Mouse (Mus musculus): ENCODE results near the gene Cldnd1. TPM values are rescaled to one million over a fixed set of nuclear protein-coding genes. Genes with fewer than 3 reads are reported as not detected.

Cldnd1 gene
- total RNA-seq (2014; fragmentation: Nextera tagmentation), result 93.5 and 94.2 TPM in 2 replicates
- total RNA-seq (2017), result 17.4 and 18.5 TPM in 2 replicates
- polyA plus RNA-seq (2012), result 2.2 and 3.3 TPM in 2 replicates

- ATAC-seq (ENCODE audit: extremely low read depth, insufficient number of reproducible peaks, low FRiP score, poor library complexity, severe bottlenecking) (peak; percentile 100), DNase-seq (ENCODE audit: low spot score) (peak; percentile 97)
- Histone ChIP-seq H3K27me3 (ENCODE audit: insufficient read depth, low read length) (no peaks in the 10 kb centered on the region; the same call in 1 of the 2 replicates), H3K9me3 (replicated peaks) (no peaks in the 10 kb centered on the region), H3K4me1 (ENCODE audit: insufficient read depth, low read depth, low read length) (peaks cover 23% of the 10 kb centered on the region), H3K36me3 (replicated peaks) (peaks cover 31% of the 10 kb centered on the region), H3K4me3 (ENCODE audit: low read depth, low read length) (peak within 1 kb of the TSS; percentile 82)
- TF ChIP-seq GATA2 (IDR thresholded peaks at IDR 0.05; ENCODE audit: borderline replicate concordance, low read depth, low read length) (no peak), GATA1 (IDR thresholded peaks at IDR 0.05; ENCODE audit: borderline replicate concordance, low read length) (no peak), TAL1 (conservative IDR thresholded peaks at IDR 0.05; ENCODE audit: low read depth, low read length) (no peak), CTCF (IDR thresholded peaks at IDR 0.05; ENCODE audit: low read depth, low read length) (no peak), POLR2AphosphoS5 (IDR thresholded peaks at IDR 0.05; ENCODE audit: insufficient replicate concordance, low read depth, low read length) (no peak)
These were observed at the start of gene Cldnd1 for GRCm38 (mm10) chr16:58727477-58728131. Gene Cldnd1 (plus strand): TSS chr16:58727910.

GRCm38 (mm10) chr16:58678660-58679059 is 49.0 kb upstream of the Cldnd1 start:
- Histone ChIP-seq H3K36me3 (replicated peaks) (peaks cover 78% of the 10 kb centered on the region), H3K4me1 (ENCODE audit: insufficient read depth, low read depth, low read length) (peaks cover 71% of the 10 kb centered on the region), H3K4me3 (ENCODE audit: low read depth, low read length) (peak overlapping the region; percentile 66; the same call in 1 of the 2 replicates), H3K9me3 (replicated peaks) (no peaks in the 10 kb centered on the region), H3K27me3 (ENCODE audit: insufficient read depth, low read length) (no peaks in the 10 kb centered on the region)
- TF ChIP-seq GATA2 (IDR thresholded peaks at IDR 0.05; ENCODE audit: borderline replicate concordance, low read depth, low read length), result no peak
- TF ChIP-seq CTCF (IDR thresholded peaks at IDR 0.05; ENCODE audit: low read depth, low read length), result no peak
- TF ChIP-seq POLR2AphosphoS5 (IDR thresholded peaks at IDR 0.05; ENCODE audit: insufficient replicate concordance, low read depth, low read length), result 0 out of 2 replicates have a peak, but pooled peaks have one; percentile 70
- DNase-seq (ENCODE audit: low spot score) (no peak), ATAC-seq (ENCODE audit: extremely low read depth, insufficient number of reproducible peaks, low FRiP score, poor library complexity, severe bottlenecking) (peak; percentile 52)

- no peaks in the 10 kb centered on the region for H3K27me3 ChIP-seq (ENCODE audit: insufficient read depth, low read length)
- DNase-seq (ENCODE audit: low spot score) (no peak), ATAC-seq (ENCODE audit: extremely low read depth, insufficient number of reproducible peaks, low FRiP score, poor library complexity, severe bottlenecking) (no peak)
- H3K9me3 ChIP-seq (replicated peaks), result no peaks in the 10 kb centered on the region
- H3K4me1 ChIP-seq (ENCODE audit: insufficient read depth, low read depth, low read length), result peaks cover 53% of the 10 kb centered on the region
- H3K36me3 ChIP-seq (replicated peaks), result peaks cover 60% of the 10 kb centered on the region
- peak; percentile 82; the same call in 1 of the 2 replicates for TF ChIP-seq POLR2AphosphoS5 (IDR thresholded peaks at IDR 0.05; ENCODE audit: insufficient replicate concordance, low read depth, low read length)
- TF ChIP-seq GATA1 (IDR thresholded peaks at IDR 0.05; ENCODE audit: borderline replicate concordance, low read length), result no peak
- no peak overlapping the region for H3K4me3 ChIP-seq (ENCODE audit: low read depth, low read length)
These were observed 45.7 kb upstream of the Cldnd1 start for GRCm38 (mm10) chr16:58682046-58682445.

- H3K27me3 ChIP-seq (ENCODE audit: insufficient read depth, low read length), result no peaks in the 10 kb centered on the region
- no peak for TF ChIP-seq CTCF (IDR thresholded peaks at IDR 0.05; ENCODE audit: low read depth, low read length)
- no peak for TF ChIP-seq GATA2 (IDR thresholded peaks at IDR 0.05; ENCODE audit: borderline replicate concordance, low read depth, low read length)
- TF ChIP-seq TAL1 (conservative IDR thresholded peaks at IDR 0.05; ENCODE audit: low read depth, low read length), result no peak
- no peak for TF ChIP-seq POLR2AphosphoS5 (IDR thresholded peaks at IDR 0.05; ENCODE audit: insufficient replicate concordance, low read depth, low read length)
- TF ChIP-seq GATA1 (IDR thresholded peaks at IDR 0.05; ENCODE audit: borderline replicate concordance, low read length), result no peak
- DNase-seq (ENCODE audit: low spot score), result no peak
- peaks cover 52% of the 10 kb centered on the region for H3K36me3 ChIP-seq (replicated peaks)
- H3K9me3 ChIP-seq (replicated peaks), result no peaks in the 10 kb centered on the region
- H3K4me1 ChIP-seq (ENCODE audit: insufficient read depth, low read depth, low read length), result peaks cover 45% of the 10 kb centered on the region
- no peak overlapping the region for H3K4me3 ChIP-seq (ENCODE audit: low read depth, low read length)
- ATAC-seq (ENCODE audit: extremely low read depth, insufficient number of reproducible peaks, low FRiP score, poor library complexity, severe bottlenecking), result no peak
These were observed 44.8 kb upstream of the Cldnd1 start for GRCm38 (mm10) chr16:58682870-58683269.

GRCm38 (mm10) chr16:58683911-58684310 is 43.8 kb upstream of the Cldnd1 start:
- H3K36me3 ChIP-seq (replicated peaks), result peaks cover 42% of the 10 kb centered on the region
- DNase-seq (ENCODE audit: low spot score) (no peak), ATAC-seq (ENCODE audit: extremely low read depth, insufficient number of reproducible peaks, low FRiP score, poor library complexity, severe bottlenecking) (no peak)
- no peaks in the 10 kb centered on the region for H3K9me3 ChIP-seq (replicated peaks)
- H3K4me1 ChIP-seq (ENCODE audit: insufficient read depth, low read depth, low read length), result peaks cover 36% of the 10 kb centered on the region
- TF ChIP-seq GATA1 (IDR thresholded peaks at IDR 0.05; ENCODE audit: borderline replicate concordance, low read length), result no peak
- 0 out of 2 replicates have a peak, but pooled peaks have one; percentile 11 for TF ChIP-seq POLR2AphosphoS5 (IDR thresholded peaks at IDR 0.05; ENCODE audit: insufficient replicate concordance, low read depth, low read length)
- no peak for TF ChIP-seq CTCF (IDR thresholded peaks at IDR 0.05; ENCODE audit: low read depth, low read length)
- H3K4me3 ChIP-seq (ENCODE audit: low read depth, low read length), result no peak overlapping the region
- H3K27me3 ChIP-seq (ENCODE audit: insufficient read depth, low read length), result no peaks in the 10 kb centered on the region

GRCm38 (mm10) chr16:58684537-58684936 is 43.2 kb upstream of the Cldnd1 start:
- no peak for TF ChIP-seq TAL1 (conservative IDR thresholded peaks at IDR 0.05; ENCODE audit: low read depth, low read length)
- no peak for TF ChIP-seq CTCF (IDR thresholded peaks at IDR 0.05; ENCODE audit: low read depth, low read length)
- no peak for TF ChIP-seq POLR2AphosphoS5 (IDR thresholded peaks at IDR 0.05; ENCODE audit: insufficient replicate concordance, low read depth, low read length)
- TF ChIP-seq GATA1 (IDR thresholded peaks at IDR 0.05; ENCODE audit: borderline replicate concordance, low read length), result no peak
- H3K4me3 ChIP-seq (ENCODE audit: low read depth, low read length), result no peak overlapping the region
- H3K9me3 ChIP-seq (replicated peaks), result no peaks in the 10 kb centered on the region
- no peaks in the 10 kb centered on the region for H3K27me3 ChIP-seq (ENCODE audit: insufficient read depth, low read length)
- peaks cover 34% of the 10 kb centered on the region for H3K4me1 ChIP-seq (ENCODE audit: insufficient read depth, low read depth, low read length)
- H3K36me3 ChIP-seq (replicated peaks), result peaks cover 40% of the 10 kb centered on the region
- ATAC-seq (ENCODE audit: extremely low read depth, insufficient number of reproducible peaks, low FRiP score, poor library complexity, severe bottlenecking), result no peak
- DNase-seq (ENCODE audit: low spot score), result no peak

Measured in G1E (cell line).